Mouse (Mus musculus) activated CD4-positive, CD25-positive, alpha-beta regulatory T cell, adult 4 months (primary cell): ENCODE results near the gene Plbd2. TPM values are rescaled to one million over a fixed set of nuclear protein-coding genes. Genes with fewer than 3 reads are reported as not detected.
A peak's percentile ranks its signal among the peaks of the same experiment; 100 is the strongest.
"Not testable (repeated sequence)": the region's sequence is repeated elsewhere in the genome, so short reads cannot be mapped to it uniquely, and the experiment has no call there.

Experiments used
- ATAC-seq: one replicate; pipeline ENCODE4 v1.8.0; 2017
- polyA plus RNA-seq, 2 experiments: library from polyadenylated mRNA; unstranded; fragments of 100-300 nt; shearing (Covaris generic); gene quantifications; one replicate each; pipeline ENCODE4 v1.2.1; 2017

The Plbd2 gene
- polyA plus RNA-seq, 2 experiments from 2014 or later = 3.8 to 4.7 TPM

DNA sequence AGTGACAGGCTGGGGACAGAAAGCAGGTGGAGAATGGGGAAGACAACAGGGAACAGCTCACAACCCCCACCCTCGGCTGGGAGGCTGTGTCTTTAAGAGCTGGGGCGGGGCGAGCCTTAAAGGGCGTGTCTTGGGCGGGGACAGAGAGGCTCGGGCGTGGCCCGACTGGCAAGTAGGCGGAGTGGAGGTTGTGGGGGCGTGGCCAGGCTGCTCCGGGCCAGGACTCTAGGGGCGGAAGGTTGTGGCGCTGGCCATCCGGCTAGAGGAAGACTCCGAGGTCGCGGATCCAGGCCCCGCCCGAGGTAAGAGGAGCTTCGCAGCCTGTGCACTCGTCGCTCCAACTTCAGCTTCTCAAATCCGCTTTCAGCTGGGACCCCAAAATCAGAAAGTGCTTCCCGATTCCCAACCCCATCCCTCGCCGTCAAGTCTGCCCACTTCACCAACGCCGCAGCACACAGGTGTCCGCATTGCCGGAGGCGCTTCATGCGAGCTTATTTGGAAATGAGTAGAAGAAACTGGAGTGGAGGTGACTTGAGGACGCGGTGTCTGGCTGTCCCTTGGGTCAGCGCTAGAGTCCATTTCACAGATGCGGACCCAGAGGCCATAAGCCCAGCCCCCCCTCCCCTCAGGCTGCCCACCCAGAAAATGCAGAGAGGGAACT is 7.7 kb upstream of the Plbd2 start, which contains the start of gene Slc8b1:
TSS of gene Slc8b1 (plus strand) at position 187 of the 661 bp plus-strand sequence.
- ATAC-seq = peak; percentile 98

DNA sequence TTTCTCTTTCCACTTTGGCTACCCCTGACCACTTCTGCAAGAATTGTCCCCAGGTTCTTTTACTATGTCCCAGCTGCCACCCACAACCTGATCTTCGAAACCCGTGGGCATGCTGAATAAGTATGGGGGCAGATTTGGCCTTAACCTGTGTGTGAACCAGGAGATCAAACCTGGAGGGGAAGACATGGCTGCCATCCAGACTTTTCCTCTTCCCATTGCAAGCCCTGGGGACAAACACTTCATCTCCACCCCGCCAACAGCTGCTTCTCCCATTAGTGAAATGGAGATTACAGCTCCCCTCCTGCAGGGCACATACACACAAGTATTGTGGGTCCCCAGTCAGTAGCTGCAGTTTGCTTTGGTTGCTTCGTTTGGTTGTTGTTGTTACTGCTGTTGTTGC is 3.9 kb upstream of the Plbd2 start:
- no peak for ATAC-seq

DNA sequence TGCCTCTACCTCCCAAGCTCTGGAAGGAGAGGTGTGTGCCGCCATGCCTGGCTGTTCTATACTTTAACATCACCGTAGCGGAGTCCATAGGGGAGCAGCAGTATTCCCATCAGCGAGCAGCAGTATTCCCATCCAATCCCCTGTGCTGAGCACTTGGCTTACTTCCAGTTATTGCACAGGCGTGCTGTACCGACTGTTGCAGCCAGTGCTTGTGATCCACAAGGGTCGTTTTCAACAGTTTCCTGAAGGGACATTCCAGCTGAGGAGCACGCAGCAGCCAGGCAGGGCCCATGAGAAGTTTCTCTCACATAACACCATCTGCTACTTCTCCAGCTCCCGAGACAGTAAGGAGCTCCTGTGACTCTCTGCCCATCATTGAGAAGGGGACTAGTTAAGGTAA is 3.1 kb upstream of the Plbd2 start:
- ATAC-seq = no peak

DNA sequence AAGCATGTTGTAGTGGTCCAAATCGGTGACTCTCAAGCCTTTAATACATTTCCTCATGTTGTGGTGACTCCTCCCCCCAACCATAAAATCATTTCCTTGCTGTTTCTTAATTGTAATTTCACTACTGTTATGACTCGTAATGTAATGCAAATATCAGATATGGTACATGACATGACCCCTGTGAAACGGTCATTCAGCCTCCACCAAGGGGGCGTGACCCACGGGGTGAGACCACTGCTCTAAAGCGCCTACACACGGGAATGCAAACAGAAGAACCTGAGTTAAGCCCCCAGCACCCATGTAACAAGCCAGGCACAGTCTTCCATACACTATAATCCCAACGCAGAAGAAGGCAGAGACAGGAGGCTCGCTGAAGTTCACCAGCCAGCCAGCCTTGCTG is 2.4 kb upstream of the Plbd2 start:
- ATAC-seq = peak; percentile 41

DNA sequence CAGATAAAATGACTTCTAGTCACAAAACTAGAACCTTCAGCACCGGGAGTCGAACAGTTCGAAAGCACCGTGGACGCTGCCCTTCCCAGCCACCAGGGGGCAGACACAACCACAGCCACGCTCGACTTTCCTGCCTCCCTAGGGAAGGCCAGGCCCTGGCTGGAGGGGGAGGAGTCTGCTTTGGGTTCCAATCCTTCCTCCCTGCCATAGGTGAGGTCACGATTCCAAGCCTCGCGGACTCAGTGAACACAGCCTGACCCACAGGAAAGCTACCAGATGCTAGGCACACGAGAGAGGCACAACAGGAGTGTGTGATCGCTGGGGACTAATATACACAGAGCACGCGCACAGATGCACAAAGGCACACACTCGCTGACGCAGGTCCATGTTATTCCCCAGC is 1.9 kb upstream of the Plbd2 start:
- peak; percentile 24 for ATAC-seq

DNA sequence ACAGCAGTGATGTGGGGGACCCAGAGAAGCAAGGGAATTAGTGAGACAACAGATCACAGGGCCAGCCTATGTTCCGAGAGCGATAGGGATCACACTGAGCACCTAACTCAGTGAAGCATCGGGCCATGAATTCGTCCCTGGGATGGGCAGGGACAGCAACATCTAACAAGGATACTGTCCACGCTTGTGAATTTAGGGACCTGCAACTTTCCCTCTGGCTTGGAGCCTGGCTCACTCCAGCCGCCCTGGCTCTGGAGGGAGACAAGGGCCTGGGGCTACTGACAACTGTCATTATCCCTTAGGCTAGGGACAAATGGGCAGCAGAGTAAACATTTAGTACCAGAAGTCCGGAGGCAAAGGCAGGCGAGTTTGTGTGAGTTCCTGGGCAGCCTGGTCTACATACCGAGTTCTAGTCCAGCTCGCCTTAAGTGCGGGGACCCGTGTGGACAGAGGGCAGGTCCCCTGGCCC is 716 bp downstream of the Plbd2 start:
- no peak for ATAC-seq

DNA sequence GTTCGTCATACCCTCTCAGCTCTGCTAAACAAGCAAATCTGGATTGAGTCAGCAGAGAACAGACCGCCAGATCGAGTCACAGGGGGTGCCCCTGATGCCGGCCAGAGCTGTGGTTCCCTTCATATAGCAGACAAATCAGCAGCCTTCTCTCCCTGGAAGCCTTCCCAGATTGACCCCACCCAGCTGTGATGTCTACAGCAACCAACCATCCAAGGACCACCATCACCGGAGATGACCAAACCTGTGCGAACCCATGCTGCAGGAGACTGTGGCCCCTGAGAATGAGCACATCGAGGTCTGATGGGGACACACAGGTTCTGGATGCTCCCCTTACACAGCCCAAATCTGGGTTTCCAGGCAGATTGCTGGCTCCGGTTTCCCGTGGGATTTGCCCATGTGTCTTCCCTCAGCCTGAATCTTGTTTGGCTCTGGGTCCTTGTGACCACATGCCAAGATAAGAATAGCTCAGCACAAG is 1.2 kb downstream of the Plbd2 start:
- ATAC-seq = no peak

DNA sequence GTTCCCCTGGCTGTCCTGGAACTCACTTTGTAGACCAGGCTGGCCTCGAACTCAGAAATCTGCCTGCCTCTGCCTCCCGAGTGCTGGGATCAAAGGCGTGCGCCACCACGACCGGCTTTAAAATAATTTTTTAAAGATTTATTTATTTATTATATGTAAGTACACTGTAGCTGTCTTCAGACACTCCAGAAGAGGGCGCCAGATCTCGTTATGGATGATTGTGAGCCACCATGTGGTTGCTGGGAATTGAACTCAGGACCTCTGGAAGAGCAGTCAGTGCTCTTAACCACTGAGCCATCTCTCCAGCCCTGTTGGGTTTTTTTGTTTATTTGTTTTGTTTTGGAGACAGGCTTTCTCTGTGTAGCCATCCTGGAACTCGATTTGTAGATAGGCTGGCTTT is 2.8 kb downstream of the Plbd2 start:
- ATAC-seq = not testable (repeated sequence)

DNA sequence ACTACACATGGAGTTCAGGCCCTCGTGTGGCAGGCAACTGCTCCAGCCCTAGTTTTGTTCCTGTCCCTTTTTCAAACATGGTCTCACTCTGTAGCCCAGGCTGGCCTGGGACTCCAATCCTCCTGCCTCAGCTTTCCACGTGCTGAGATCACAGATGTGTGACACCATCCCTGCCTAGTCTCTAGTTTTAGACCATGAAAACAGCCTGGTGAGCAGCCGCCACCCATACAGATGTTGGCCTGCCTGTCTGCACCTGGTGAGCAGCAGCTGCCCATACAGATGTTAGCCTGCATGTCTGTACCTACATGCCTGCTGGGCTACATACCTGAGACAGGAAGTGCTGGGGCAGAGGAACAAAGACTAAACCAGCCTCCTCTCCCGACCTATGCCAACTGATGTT is 4.2 kb downstream of the Plbd2 start:
- no peak for ATAC-seq

DNA sequence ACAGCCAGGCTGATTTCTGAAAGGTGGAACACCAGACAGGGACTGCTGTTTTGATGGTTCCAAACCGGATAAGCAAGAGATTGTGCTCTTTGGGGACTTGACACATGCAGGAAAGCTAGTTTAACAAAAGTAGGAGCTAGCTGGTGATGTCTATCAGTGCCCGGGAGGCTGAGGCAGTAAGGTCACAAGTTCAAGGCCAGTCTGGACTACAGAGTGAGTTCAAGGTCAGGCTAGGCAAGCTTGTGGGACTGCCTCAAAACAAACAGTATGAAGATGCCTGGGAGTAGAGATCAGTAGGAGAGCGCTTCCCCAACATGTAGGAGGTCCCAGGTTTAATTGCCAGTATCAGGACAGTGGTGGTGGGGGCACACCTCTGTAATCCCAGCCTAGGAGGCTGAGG is 6.4 kb downstream of the Plbd2 start:
- ATAC-seq = no peak

DNA sequence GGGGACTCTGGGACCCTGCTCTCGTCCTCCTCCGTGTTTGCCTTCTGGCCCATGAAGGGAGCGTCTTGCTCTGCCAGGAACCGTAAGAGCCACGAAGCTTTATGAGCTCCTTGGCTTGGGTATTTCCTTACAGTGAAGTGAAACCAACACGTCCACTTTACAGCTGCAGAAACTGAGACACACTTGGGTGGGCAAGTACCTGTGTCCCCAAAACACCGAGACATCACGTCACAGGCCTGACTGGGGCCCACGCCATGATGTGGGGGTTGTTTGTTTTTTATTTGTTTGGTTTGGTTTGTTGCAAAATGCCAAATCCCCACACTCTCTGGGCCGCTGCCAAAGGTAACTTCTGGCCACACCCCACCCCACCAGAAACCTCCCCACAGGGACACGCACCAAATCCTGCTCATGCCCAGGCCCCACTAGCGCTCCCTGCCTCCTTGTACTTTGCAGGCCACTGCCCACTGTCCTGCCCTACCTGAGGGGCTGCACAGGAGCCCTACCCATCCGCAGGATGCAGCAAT is 7.7 kb downstream of the Plbd2 start:
- ATAC-seq = no peak

DNA sequence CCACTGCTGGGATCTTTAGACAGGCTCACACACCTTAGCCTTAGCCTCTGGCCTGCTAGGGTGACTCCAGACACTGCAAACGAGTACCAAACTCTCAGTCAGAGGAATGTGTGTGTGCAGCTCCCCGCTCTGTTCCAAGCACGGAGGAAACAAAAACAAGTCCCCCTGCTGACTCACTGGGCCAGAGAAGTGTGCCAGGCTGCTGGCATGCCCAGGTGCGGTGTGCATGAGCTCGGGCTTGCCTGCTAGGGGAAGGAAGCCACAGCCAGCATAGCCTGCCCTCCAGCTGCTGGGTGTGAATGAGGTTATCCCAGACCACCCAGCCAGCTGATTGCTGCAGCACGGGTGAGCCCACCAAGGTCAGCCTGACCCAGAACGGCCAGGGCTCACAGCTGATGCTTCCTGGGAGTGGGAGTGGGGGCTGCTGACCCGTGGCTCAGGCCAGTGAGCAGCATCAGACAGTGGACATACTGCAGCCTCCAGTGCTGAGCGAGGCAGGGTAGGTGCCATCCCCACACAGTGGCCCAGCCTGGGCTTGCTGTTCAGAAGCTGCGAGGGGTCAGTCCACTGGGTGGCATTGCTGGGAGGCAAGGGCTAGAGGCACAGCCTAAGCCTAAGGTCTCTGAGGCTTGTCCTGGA is 8.2 kb downstream of the Plbd2 start:
- ATAC-seq = no peak

DNA sequence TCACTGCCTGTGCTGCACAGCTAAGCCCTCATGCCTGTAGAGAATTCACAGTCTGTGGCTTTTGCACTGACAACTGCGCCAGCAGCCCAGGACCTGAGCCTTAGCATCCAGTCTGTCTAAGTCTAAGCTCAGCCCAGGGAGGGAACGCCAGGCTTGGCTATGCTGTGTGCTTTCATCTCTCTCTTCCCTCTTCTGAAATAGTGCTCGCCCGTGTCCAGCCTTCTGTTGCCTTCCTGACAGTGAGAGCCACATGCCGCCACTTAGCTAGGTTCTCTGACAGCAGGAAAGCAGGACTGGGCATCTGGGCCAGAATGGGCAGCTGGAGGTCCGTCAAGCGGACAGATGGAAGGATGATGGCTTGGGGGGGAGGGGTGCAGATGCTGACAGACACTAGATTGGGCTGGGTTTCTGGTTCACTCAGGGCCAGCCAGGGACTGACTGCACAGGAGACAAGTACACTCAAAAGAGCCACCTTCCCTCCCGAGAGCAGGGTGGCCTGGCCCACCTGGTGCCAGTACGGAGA is 9.5 kb downstream of the Plbd2 start:
- no peak for ATAC-seq

DNA sequence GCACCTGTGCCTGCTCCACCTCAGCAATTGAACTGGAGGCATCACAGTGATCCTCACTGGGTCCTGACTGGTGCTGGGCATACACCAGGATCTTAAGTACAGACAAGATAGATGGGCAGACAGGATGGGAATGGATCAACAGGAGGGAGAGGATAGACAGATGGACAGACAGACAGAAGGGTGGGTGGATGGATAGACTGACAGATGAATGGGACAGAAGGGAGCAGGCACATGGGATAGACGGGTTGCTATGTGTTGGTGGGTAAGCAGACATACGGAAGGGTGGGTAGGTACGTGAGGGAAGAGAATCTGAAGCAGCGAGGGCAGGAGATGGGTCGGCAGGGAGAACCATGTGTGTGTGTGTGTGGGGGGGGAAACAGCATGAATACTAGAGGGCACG is 10.0 kb downstream of the Plbd2 start:
- ATAC-seq = no peak

DNA sequence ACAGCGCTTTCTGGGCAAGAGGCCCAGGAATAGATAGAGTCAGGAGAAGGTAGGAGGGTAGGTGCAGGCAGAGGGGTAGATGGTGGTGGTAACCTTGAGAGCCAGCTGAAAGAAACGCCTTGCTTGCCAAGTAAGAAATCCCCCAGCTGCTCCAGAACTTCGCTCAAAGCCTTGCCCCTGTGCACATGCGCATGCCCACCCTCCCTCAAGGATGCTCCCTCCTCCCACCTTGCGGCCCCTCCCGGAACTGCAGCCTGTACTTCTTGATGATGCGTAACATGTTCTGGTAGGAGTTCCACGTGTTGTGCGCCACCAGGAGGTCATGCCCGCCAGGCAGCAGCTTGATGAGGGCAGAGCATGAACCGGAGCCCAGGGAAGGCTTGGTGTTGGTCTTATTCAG is 11.0 kb downstream of the Plbd2 start:
- no peak for ATAC-seq

DNA sequence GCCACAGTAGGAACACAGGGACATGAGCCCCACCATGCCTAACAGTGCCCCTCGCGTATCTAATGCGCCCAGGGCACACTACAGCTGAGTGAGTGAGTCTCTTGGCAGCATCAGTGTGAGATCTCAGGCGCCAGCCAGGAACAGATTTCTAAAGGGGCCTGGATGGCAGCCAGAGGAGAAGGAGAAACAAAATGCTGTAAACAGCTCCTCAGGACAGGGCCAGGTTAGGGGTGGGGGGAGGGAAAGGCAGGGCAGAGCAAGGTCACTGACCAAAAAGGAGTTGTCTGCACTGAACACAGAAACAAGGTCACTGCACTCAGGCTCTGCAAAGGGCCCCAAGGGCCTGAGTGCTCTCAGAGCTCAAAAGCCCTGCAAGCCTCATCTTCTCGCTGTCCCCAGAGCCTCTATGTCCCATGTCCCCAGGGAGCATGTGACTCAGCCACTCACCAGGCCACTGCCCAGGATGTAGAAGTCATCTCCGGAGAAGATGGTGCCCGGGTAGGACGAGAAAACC is 12.7 kb downstream of the Plbd2 start:
- no peak for ATAC-seq

DNA sequence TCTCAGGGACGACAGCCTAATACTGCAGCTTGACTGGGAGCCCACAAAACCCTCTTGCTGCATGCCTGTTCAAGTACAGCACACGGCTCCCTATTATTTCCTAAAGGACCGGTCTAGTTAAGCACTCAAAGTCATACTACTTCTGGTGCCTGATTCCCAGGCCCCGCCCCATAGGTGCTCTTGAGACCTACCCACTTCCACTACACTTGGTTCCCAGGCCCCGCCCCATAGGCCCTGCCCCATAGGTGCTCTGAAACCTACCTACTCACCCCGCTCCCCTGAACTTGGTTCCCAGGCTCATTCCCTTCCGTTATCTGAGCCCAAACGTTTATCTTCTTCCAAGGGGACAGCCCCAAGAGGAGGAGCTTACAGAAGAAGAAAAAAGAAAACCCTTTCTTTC is 15.6 kb downstream of the Plbd2 start:
- ATAC-seq = no peak

DNA sequence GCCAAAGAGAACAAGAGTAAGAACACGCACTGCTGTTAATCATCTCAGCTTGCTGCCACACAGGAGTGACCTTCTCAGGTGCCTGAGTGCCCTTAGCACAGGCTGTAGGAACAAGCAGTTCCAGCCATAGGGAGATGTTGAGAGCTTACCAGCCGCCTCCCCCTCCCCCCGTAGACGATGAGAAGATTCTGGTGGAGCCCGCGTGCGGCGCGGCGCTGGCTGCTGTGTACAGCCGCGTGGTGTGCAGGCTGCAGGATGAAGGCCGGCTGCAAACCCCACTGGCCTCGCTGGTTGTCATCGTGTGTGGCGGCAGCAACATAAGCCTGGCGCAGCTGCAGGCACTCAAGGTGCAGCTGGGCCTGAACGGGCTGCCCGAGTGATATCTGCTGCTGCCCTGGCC is 20.0 kb downstream of the Plbd2 start:
- no peak for ATAC-seq

DNA sequence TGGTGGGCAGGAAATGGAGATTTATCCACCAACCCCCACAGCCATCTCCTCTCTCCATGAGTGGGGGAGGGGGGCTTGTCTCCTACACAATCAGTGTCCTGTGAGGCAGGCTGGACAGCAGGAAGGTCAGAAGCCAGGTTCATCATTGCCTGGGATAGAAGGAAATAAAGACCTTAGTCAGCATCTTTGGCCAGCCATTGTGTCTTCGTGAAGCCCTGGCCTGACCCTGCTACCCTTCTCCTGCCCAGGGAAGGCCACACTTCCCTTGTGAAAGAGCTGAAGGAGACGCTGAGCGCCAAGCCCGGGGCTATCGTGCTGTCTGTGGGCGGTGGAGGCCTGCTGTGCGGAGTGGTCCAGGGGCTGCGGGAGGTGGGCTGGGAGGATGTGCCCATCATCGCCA is 22.2 kb downstream of the Plbd2 start:
- ATAC-seq = no peak

DNA sequence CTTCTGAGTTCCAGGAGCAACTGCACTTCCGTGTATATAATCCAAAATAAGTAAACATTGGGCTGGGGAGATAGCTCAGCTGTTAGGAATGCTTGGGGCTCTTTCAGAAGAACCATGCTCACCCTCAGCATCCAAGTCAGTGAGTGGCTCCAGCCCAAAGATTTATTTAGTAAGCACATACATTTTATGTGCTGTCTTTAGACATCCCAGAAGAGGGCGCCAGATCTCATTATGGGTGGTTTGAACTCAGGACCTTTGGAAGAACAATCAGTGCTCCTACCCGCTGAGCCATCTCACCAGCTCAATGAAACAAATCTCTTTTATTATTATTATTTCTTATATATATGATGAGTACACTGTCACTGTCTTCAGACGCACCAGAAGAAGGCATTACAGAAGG is 23.9 kb downstream of the Plbd2 start:
- no peak for ATAC-seq

DNA sequence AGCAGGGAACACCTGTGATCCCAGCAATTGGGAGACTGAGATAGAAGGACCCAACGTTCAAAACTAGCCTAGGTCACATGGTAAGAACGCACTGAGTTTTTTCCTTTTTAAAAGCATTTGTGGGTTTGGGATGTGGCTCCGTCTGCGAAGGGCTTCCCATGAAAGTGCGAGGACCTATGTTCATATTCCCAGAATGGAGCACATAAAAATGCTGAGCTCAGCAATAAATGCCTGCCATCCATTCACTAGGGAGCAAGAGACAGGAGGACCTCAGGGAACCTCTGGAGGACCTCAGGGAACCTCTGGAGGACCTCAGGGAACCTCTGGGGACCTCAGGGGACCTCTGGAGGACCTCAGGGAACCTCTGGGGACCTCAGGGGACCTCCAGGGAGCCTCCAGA is 25.4 kb downstream of the Plbd2 start:
- ATAC-seq = no peak

DNA sequence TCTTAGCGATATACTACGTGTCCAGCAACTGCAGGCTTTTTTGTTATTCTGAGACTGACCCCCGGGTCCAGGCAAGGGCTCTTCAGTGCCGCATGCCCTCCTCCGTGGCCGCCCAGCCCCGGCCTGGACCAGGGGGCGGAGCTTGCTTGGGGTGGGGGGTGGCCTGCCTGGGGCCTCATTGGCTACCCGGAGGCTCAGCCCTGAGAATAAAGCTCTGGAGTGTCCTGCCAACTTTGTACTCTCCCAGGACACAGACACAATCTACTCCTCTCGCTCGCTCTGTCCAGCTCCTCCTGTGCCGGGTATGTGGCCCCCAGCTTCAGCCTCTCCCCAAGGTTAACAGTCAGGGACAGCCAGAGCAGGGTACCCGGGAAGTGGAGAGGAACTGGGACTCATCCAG is 27.1 kb downstream of the Plbd2 start, which contains the start of gene Sds:
TSS of gene Sds (plus strand) at position 231 of the 400 bp plus-strand sequence.
- ATAC-seq = no peak

DNA sequence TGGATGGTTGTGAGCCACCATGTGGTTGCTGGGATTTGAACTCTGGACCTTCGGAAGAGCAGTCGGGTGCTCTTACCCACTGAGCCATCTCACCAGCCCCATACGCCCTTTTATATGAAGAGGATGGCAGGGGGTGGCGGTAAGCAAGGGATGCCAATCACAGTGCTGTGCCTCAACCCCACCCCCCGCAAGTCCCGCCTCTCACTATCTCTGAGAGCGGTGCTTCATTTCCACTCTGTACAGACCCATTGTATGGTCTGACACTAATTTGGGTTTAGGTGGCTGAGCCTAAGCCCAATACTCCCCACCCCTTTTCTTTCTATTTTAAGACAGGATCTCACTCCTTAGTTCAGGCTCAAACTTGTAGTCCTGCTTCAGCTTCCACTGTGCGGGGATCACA is 27.6 kb downstream of the Plbd2 start:
- no peak for ATAC-seq

DNA sequence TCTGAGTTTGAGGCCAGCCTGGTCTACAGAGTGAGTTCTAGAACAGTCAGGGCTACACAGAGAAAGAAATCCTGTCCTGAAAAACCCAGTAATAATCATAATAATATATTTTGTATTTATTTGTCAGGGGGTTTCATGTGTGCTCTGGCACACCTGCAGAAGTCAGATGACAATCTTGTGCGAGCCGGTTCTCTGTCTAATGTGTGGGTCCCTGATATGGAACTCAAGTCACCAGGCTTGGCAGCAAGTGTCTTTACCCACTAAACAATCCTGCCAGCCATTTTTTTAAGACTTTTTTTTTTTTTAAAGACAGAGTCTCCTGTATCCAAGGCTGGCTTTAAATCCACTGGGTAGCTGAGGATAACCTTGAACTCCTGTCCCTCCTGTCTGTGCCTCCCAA is 30.1 kb downstream of the Plbd2 start:
- no peak for ATAC-seq
